Mouse (Mus musculus) forebrain, embryonic 13.5 days (tissue): ENCODE measurements at regions not wholly inside any gene's neighbourhood (a gene's known extent, or its start where the extent isn't known, plus 50 kb on each side); places are given as distances from the start of the nearest gene placed in this dataset.
A peak's percentile ranks its signal among the peaks of the same experiment; 100 is the strongest.

ENCODE experiments used
- ATAC-seq: fragments of 200-750 bp; cut with Nextera tagmentation; 2 replicates; pipeline ENCODE4 v1.8.0; 2017
- H3K27ac ChIP-seq: fragments of 300-500 bp; sonication (generic); 2 replicates; pipeline ENCODE4 v1.5.1; 2015; ENCODE audit warnings: inconsistent platforms, mild to moderate bottlenecking, moderate library complexity
- H3K27me3 ChIP-seq: fragments of 300-500 bp; sonication (generic); 2 replicates; pipeline ENCODE4 v1.6.1; 2015; ENCODE audit warnings: mild to moderate bottlenecking, inconsistent platforms
- H3K36me3 ChIP-seq: fragments of 300-500 bp; sonication (generic); 2 replicates; pipeline ENCODE4 v1.6.1; 2015; ENCODE audit warnings: mild to moderate bottlenecking, inconsistent platforms; ENCODE audit not compliant: poor library complexity, severe bottlenecking
- H3K4me1 ChIP-seq: fragments of 300-500 bp; sonication (generic); 2 replicates; pipeline ENCODE4 v1.6.1; 2015; ENCODE audit warnings: inconsistent platforms
- H3K4me2 ChIP-seq: fragments of 300-500 bp; sonication (generic); 2 replicates; pipeline ENCODE4 v1.6.1; 2015; ENCODE audit warnings: inconsistent platforms, mild to moderate bottlenecking, moderate library complexity
- H3K4me3 ChIP-seq: fragments of 300-500 bp; sonication (generic); 2 replicates; pipeline ENCODE4 v1.5.1; 2015; ENCODE audit warnings: mild to moderate bottlenecking, inconsistent platforms
- H3K9ac ChIP-seq: fragments of 300-500 bp; sonication (generic); 2 replicates; pipeline ENCODE4 v1.6.1; 2015; ENCODE audit warnings: mild to moderate bottlenecking, inconsistent platforms
- H3K9me3 ChIP-seq: fragments of 300-500 bp; sonication (generic); replicated peaks from 2 replicates; pipeline ENCODE4 v1.6.1; 2016; ENCODE audit warnings: inconsistent platforms
- WGBS: fragments of 180-500 bp; shearing (Covaris S2); methylation state at CpG from one replicate; pipeline ENCODE4 v1.1.7; 2015; 5-methylcytosine and 5-hydroxymethylcytosine counted together

GRCm38 (mm10) chr14:111971857-111972256 is 297.0 kb downstream of the Slitrk5 start:
- Histone ChIP-seq H3K9ac (no peak overlapping the region), H3K9me3 (no peaks in the 10 kb centered on the region), H3K4me2 (no peak overlapping the region), H3K36me3 (no peaks in the 10 kb centered on the region), H3K27ac (no peak overlapping the region), H3K4me1 (no peaks in the 10 kb centered on the region), H3K4me3 (no peak overlapping the region), H3K27me3 (no peaks in the 10 kb centered on the region)
- ATAC-seq, result no peak
- WGBS, result 35% methylated on average over 3 of the region's 3 CpGs

DNA sequence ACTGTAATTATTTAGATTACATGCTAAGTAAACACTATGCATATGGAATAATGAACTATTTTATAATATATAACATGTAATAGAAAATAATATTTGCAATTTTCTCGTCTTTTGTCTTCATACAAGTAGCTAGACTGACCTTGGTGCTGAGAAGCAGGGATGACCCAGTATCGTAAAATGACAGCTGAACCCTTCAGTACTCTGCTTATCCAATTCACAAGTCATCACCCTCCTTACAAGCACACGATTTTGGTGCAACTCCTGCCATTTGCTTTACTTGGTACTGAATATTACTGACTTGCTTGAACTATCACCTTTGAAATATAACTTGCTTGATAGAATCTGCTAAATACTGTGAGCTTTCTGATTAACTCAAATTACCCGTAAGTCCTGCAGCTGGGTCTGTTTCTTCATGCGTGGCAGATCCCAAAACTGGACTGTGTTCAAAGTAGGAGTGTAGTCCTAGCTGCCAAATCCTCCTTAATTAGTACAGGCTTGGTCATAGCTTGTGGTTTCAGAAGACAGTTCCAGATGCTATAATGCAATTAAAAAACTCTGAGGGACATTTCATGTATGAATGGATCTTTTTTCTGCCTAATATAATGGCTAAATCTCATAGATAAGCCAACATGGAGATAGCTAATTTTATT is 321.0 kb downstream of the Slitrk5 start:
- H3K4me1 ChIP-seq, result no peaks in the 10 kb centered on the region
- no peak overlapping the region for H3K4me3 ChIP-seq
- no peaks in the 10 kb centered on the region for H3K27me3 ChIP-seq
- WGBS, result 58% methylated on average over 5 of the region's 5 CpGs
- no peak overlapping the region for H3K27ac ChIP-seq
- no peaks in the 10 kb centered on the region for H3K9me3 ChIP-seq
- no peak overlapping the region for H3K4me2 ChIP-seq
- H3K9ac ChIP-seq, result no peak overlapping the region
- H3K36me3 ChIP-seq, result no peaks in the 10 kb centered on the region
- peak; percentile 90 for ATAC-seq

GRCm38 (mm10) chr14:112002146-112002545 is 327.2 kb downstream of the Slitrk5 start:
- ATAC-seq, result no peak
- no peak overlapping the region for H3K4me3 ChIP-seq
- H3K4me2 ChIP-seq, result no peak overlapping the region
- H3K9me3 ChIP-seq, result no peaks in the 10 kb centered on the region
- H3K36me3 ChIP-seq, result no peaks in the 10 kb centered on the region
- H3K4me1 ChIP-seq, result no peaks in the 10 kb centered on the region
- H3K27me3 ChIP-seq, result no peaks in the 10 kb centered on the region
- 88% methylated on average over 2 of the region's 2 CpGs for WGBS
- H3K27ac ChIP-seq, result no peak overlapping the region
- no peak overlapping the region for H3K9ac ChIP-seq

DNA sequence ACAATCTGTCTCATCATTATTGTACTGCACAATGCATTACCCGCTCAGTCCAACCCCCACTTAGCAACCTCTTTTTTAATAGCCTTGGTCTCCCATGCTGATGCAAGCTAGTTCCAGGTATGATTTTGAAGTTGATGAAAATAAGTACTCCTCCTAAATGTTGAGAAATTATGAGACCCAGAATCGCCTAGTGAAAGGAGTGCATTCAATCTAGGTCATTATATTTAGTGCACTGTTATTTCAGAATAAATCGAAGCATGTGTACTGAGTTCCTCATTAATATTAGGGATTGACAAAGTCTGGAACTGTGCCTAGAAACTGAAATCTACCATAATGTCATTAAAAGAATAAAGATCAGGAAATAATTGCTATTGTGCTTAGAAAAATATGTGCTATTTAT is 328.0 kb downstream of the Slitrk5 start:
- Histone ChIP-seq H3K27me3 (no peaks in the 10 kb centered on the region), H3K36me3 (no peaks in the 10 kb centered on the region), H3K27ac (no peak overlapping the region), H3K4me2 (no peak overlapping the region), H3K4me1 (no peaks in the 10 kb centered on the region), H3K4me3 (no peak overlapping the region), H3K9me3 (no peaks in the 10 kb centered on the region), H3K9ac (no peak overlapping the region)
- ATAC-seq, result no peak
- WGBS, result 78% methylated on average over 3 of the region's 3 CpGs

- H3K27ac ChIP-seq, result no peak overlapping the region
- WGBS, result 82% methylated on average over 3 of the region's 3 CpGs
- H3K4me2 ChIP-seq, result no peak overlapping the region
- no peaks in the 10 kb centered on the region for H3K9me3 ChIP-seq
- H3K4me3 ChIP-seq, result no peak overlapping the region
- no peak for ATAC-seq
- H3K27me3 ChIP-seq, result no peaks in the 10 kb centered on the region
- H3K36me3 ChIP-seq, result no peaks in the 10 kb centered on the region
- H3K4me1 ChIP-seq, result no peaks in the 10 kb centered on the region
- no peak overlapping the region for H3K9ac ChIP-seq
Observed at GRCm38 (mm10) chr14:112008651-112009050, 333.8 kb downstream of the Slitrk5 start.

- Histone ChIP-seq H3K27me3 (no peaks in the 10 kb centered on the region), H3K4me2 (no peak overlapping the region), H3K9me3 (no peaks in the 10 kb centered on the region), H3K9ac (no peak overlapping the region), H3K4me3 (no peak overlapping the region), H3K4me1 (no peaks in the 10 kb centered on the region), H3K36me3 (no peaks in the 10 kb centered on the region), H3K27ac (no peak overlapping the region)
- 81% methylated on average over 3 of the region's 3 CpGs for WGBS
- ATAC-seq, result no peak
Observed at GRCm38 (mm10) chr14:112029331-112029730, 354.4 kb downstream of the Slitrk5 start.

DNA sequence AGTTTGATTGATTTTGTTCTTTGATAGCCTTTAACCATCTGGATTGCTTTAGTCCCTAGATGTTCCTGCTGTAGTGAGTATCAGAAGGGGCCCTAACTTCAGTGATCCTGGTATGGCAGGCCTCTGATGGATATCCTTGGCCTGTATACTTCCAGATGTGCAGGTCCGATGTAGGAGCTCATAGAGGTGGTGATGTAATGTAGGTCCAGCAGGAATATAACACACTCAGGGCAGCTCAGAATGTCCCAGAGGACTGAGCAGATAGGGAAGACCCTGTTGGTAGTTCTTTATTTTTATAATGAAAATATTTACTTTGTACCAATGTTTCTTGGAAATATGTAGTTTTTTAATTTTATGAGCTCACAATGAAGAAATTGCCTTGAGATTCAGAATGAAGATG is 400.2 kb downstream of the Slitrk5 start:
- Histone ChIP-seq H3K9ac (no peak overlapping the region), H3K9me3 (no peaks in the 10 kb centered on the region), H3K36me3 (no peaks in the 10 kb centered on the region), H3K4me1 (no peaks in the 10 kb centered on the region), H3K27ac (no peak overlapping the region), H3K27me3 (no peaks in the 10 kb centered on the region), H3K4me3 (no peak overlapping the region), H3K4me2 (no peak overlapping the region)
- no peak for ATAC-seq
- WGBS, result 89% methylated on average over 1 of the region's 1 CpGs
